Mouse (Mus musculus) heart, adult 2 months (tissue): ENCODE results near the gene Gstm4. TPM values are rescaled to one million over a fixed set of nuclear protein-coding genes. Genes with fewer than 3 reads are reported as not detected.
A peak's percentile ranks its signal among the peaks of the same experiment; 100 is the strongest.
"Not testable (repeated sequence)": the region's sequence is repeated elsewhere in the genome, so short reads cannot be mapped to it uniquely, and the experiment has no call there.

Source experiments
- DNase-seq, 2 experiments: peaks; one replicate each; pipeline ENCODE4 v3.0.0; 2021
- H3K27ac ChIP-seq: fragments of 200-600 bp; 2 replicates; pipeline ENCODE4 v1.8.1; 2022
- H3K27me3 ChIP-seq: fragments of 200-500 bp; 2 replicates; pipeline ENCODE4 v1.6.1; 2012; ENCODE audit warnings: mild to moderate bottlenecking, low read length, inconsistent platforms, mixed read lengths; ENCODE audit not compliant: control insufficient read depth, insufficient read depth
- H3K36me3 ChIP-seq: fragments of 200-500 bp; 2 replicates; pipeline ENCODE4 v1.6.1; 2012; ENCODE audit warnings: low read length, inconsistent platforms; ENCODE audit not compliant: control insufficient read depth, insufficient read depth
- H3K4me1 ChIP-seq: fragments of 200-500 bp; 2 replicates; pipeline ENCODE4 v1.6.1; 2011; ENCODE audit warnings: low read length; ENCODE audit not compliant: control insufficient read depth, insufficient read depth
- H3K4me3 ChIP-seq: fragments of 200-600 bp; 2 replicates; pipeline ENCODE4 v1.8.1; 2022
- H3K79me2 ChIP-seq: fragments of 200-500 bp; replicated peaks from 2 replicates; pipeline ENCODE4 v1.6.1; 2012; ENCODE audit warnings: mild to moderate bottlenecking, inconsistent platforms, low read length, moderate library complexity, mixed read lengths; ENCODE audit not compliant: control insufficient read depth, insufficient read depth
- H3K9ac ChIP-seq: fragments of 200-500 bp; 2 replicates; pipeline ENCODE4 v1.6.1; 2012; ENCODE audit warnings: low read depth, mild to moderate bottlenecking, control low read depth, inconsistent platforms, low read length, mixed read lengths
- CTCF ChIP-seq: fragments of 200-600 bp; IDR thresholded peaks from 2 replicates; pipeline ENCODE4 v1.8.1; 2022; ENCODE audit warnings: antibody characterized with exemption, mild to moderate bottlenecking, moderate library complexity
- EP300 ChIP-seq: fragments of 200-500 bp; IDR thresholded peaks from 2 replicates; pipeline ENCODE4 v1.6.1; 2011; ENCODE audit warnings: low read depth, low read length, control low read depth; ENCODE audit not compliant: insufficient read depth
- POLR2A ChIP-seq: fragments of 200-500 bp; IDR thresholded peaks from 2 replicates; pipeline ENCODE4 v1.6.1; 2011; ENCODE audit warnings: mild to moderate bottlenecking, low read depth, low read length, control low read depth; ENCODE audit not compliant: insufficient read depth
- WGBS: fragments of 180-500 bp; shearing (Covaris S2); methylation state at CpG from one replicate; pipeline ENCODE4 v1.1.7; 2018; 5-methylcytosine and 5-hydroxymethylcytosine counted together
- intact Hi-C: fragments of 180-260 bp; cut with DNase I; formaldehyde crosslinking; loops from one replicate; pipeline ENCODE4 v1.15.1; 2025
- polyA plus RNA-seq: library from polyadenylated mRNA; depleted of rRNA; stranded (reverse); fragments of >200 nt; gene quantifications from 2 replicates; pipeline ENCODE4 v1.2.3, GENCODE M21; 2012
- total RNA-seq, 2 experiments: library from RNA; stranded (reverse); gene quantifications; 2 replicates each; pipeline ENCODE4 v1.2.3; 2021

Gene Gstm4
- total and polyA plus RNA-seq, 3 experiments: 11.7 to 17.1 (median 11.9) TPM

DNA sequence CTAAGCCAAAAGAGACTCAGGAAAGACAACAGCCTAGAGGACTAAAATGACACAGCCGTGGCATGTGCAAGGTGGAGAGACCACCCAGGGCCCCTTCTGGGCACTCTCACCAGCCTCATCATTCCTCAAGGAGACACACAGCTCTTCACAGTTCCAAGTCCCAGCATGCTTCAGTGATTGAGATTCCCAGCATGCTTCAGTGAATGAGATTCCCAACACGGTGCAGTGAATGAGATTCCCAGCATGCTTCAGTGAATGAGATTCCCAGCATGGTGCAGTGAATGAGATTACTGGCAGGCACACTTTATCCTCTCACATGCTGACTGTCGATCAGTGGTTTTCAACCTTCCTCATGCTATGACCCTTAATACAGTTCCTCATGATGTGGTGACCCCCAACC, 33.1 kb downstream of the Gstm4 start:
- H3K27me3 ChIP-seq: no peaks in the 10 kb centered on the region
- no peaks in the 10 kb centered on the region for H3K79me2 ChIP-seq
- peaks cover 17% of the 10 kb centered on the region for H3K4me1 ChIP-seq
- 60% methylated on average over 3 of the region's 3 CpGs for WGBS
- no peak overlapping the region for H3K4me3 ChIP-seq
- DNase-seq: no peak
- no peak for TF ChIP-seq CTCF
- no peak; the same call in 1 of the 2 replicates for TF ChIP-seq POLR2A
- TF ChIP-seq EP300: no peak
- intact Hi-C loops: loop anchor here (10.0 kb wide), 1 partner anchor 247 kb away; the partner anchor contains the start of gene Csf1
- no peak overlapping the region for H3K9ac ChIP-seq
- H3K36me3 ChIP-seq: peaks cover 12% of the 10 kb centered on the region; the same call in 1 of the 2 replicates
- no peak overlapping the region for H3K27ac ChIP-seq

DNA sequence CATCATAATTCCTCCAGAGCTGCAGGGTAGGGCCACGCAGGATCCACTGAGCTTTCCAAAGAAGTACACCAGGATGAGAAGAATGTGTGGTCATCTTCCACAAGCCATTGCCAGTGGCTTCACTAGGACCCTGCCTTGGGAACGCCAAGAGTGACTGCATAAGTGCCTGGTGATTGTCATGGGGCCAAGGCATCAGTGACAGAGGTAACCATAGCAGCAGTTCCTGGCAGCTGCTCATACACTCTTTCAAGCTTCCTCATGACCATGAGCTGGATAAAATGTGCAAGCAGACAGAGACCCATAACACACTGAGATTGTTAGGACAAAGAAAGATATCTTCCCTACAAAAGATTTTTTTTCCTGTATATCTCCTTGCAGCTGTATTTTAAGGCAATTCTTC, 34.4 kb downstream of the Gstm4 start:
- DNase-seq: peak; percentile 43 to 67
- intact Hi-C loops: loop anchor here (10.0 kb wide), 1 partner anchor 245 kb away; the partner anchor contains the start of gene Csf1
- peaks cover 5% of the 10 kb centered on the region; the same call in 1 of the 2 replicates for H3K36me3 ChIP-seq
- H3K9ac ChIP-seq: no peak overlapping the region
- H3K4me1 ChIP-seq: peaks cover 17% of the 10 kb centered on the region
- 39% methylated on average over 2 of the region's 2 CpGs for WGBS
- no peaks in the 10 kb centered on the region for H3K27me3 ChIP-seq
- no peaks in the 10 kb centered on the region for H3K79me2 ChIP-seq
- no peak for TF ChIP-seq CTCF
- TF ChIP-seq EP300: 0 out of 2 replicates have a peak, but pooled peaks have one; percentile 33
- TF ChIP-seq POLR2A: no peak
- H3K4me3 ChIP-seq: no peak overlapping the region
- no peak overlapping the region; the same call in 1 of the 2 replicates for H3K27ac ChIP-seq

DNA sequence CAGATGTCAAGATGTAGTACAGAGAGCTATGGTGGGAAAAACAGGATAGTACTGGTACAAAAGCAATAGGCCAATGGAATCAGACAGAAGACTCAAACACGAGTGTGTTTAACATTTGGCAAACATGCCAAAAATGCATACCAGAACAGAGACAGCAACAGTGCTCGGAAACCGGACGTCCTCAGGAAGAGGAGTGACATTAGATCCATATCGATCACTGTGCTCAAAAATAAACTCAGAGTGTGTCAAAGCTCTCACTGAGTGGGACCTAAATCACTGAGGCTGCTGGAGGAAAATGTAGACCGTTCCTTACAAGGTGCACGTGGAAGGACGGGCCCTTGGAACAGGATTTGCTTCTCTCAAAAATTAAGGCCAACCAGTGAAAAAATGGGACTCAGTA, 42.7 kb downstream of the Gstm4 start:
- Histone ChIP-seq H3K4me3 (no peak overlapping the region), H3K4me1 (peaks cover 4% of the 10 kb centered on the region), H3K27ac (peak overlapping the region; percentile 50), H3K27me3 (no peaks in the 10 kb centered on the region), H3K9ac (no peak overlapping the region), H3K79me2 (no peaks in the 10 kb centered on the region), H3K36me3 (peaks cover 2% of the 10 kb centered on the region; the same call in 1 of the 2 replicates)
- WGBS: 37% methylated on average over 8 of the region's 8 CpGs
- intact Hi-C loops: no loop called here
- no peak for TF ChIP-seq CTCF
- TF ChIP-seq EP300: 0 out of 2 replicates have a peak, but pooled peaks have one; percentile 19
- peak; percentile 62; the same call in 1 of the 2 replicates for TF ChIP-seq POLR2A
- DNase-seq: no peak

DNA sequence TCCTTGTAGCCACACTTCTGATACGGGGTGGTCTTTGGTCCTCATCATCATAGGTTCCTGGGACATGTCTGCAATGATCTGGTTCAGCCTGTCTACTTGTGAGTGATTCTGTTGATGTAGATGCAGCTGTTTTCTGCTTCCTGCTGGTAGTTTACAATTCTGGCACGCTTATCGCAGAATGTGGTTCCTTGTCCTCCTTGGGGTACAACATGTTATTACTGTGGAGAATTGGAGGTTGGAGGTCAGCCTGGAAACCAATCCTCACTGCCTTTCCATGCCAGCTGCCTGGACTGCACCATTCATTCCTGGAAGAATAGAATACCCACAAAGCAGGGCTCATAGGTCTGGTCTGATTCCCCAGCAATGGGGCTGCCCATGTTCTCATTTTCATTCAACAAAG, 45.2 kb downstream of the Gstm4 start:
- Histone ChIP-seq H3K27ac (no peak overlapping the region), H3K79me2 (no peaks in the 10 kb centered on the region), H3K4me3 (no peak overlapping the region), H3K4me1 (peaks cover 4% of the 10 kb centered on the region), H3K9ac (no peak overlapping the region), H3K36me3 (peaks cover 2% of the 10 kb centered on the region; the same call in 1 of the 2 replicates), H3K27me3 (no peaks in the 10 kb centered on the region)
- intact Hi-C loops: no loop called here
- TF ChIP-seq CTCF (no peak), EP300 (no peak), POLR2A (no peak)
- DNase-seq: no peak
- WGBS: 74% methylated on average over 3 of the region's 3 CpGs

DNA sequence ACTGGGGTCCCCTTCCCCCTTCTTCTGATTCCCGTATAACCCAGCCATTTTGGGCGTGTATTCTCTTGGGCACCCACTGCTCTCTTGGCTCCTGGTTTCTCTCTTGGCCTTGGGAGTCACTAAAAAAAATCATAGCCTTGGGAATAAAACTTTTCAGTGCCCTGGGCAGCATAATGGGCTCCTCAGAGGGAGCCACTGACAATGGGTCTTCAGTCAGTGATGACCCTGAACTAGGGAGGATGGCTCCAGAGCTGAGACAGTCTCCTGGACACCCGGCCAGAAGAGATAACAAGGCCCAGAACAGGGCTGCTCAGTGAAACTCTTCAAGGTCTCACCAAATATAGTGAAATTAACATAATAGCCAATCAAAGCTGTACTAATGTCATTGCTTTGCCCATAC, 46.1 kb downstream of the Gstm4 start:
- H3K79me2 ChIP-seq: no peaks in the 10 kb centered on the region
- no peak for DNase-seq
- H3K27me3 ChIP-seq: no peaks in the 10 kb centered on the region
- peaks cover 4% of the 10 kb centered on the region for H3K4me1 ChIP-seq
- intact Hi-C loops: no loop called here
- no peak overlapping the region for H3K27ac ChIP-seq
- WGBS: 85% methylated on average over 3 of the region's 3 CpGs
- H3K4me3 ChIP-seq: no peak overlapping the region
- TF ChIP-seq EP300: no peak
- TF ChIP-seq POLR2A: no peak
- TF ChIP-seq CTCF: no peak
- no peak overlapping the region for H3K9ac ChIP-seq
- peaks cover 2% of the 10 kb centered on the region; the same call in 1 of the 2 replicates for H3K36me3 ChIP-seq

DNA sequence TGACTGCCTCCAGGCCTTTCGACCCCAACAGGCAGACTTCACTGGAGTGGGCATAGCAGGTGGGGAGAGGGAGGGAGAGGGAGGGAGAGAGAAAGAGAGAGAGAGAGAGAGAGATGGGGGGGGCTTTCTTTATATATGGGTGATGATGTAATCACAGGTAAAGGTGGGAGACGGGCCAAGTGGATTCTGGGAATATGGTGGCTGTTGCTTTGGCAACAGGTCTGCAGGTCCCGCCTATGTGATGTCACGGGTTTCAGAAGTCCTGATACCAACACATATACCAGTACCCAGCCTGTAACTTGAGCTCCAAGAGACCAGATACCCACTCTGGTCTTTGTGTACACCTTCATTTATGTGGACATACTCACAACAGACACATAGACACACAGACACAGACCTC, 48.1 kb downstream of the Gstm4 start:
- Histone ChIP-seq H3K27me3 (no peaks in the 10 kb centered on the region), H3K27ac (no peak overlapping the region), H3K9ac (no peak overlapping the region), H3K79me2 (no peaks in the 10 kb centered on the region), H3K36me3 (no peaks in the 10 kb centered on the region), H3K4me3 (no peak overlapping the region), H3K4me1 (peaks cover 1% of the 10 kb centered on the region; the same call in 1 of the 2 replicates)
- 85% methylated on average over 4 of the region's 4 CpGs for WGBS
- intact Hi-C loops: no loop called here
- TF ChIP-seq EP300 (no peak), POLR2A (no peak), CTCF (no peak)
- no peak for DNase-seq

DNA sequence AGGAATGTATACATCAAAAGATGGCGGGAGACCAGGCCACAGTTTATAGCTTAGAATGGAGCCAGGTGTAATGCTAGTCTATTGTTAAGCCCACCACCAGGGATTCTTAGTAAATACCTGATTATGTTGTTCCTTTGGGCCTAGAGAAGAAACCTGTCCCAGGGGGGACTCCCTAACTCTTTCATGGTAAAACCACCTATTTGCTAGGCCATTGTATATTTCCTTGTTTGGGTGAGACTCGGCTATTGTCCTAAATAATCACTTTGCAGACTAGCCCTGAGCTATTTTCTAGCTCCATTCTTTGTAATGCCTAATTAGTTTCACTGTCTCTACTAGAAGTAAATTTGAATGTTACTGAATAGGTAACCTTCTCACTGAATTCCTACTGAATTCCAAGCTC, 48.7 kb downstream of the Gstm4 start:
- 82% methylated on average over 2 of the region's 2 CpGs for WGBS
- DNase-seq, H3K9ac ChIP-seq, H3K27ac ChIP-seq, intact Hi-C loops, H3K4me3 ChIP-seq, H3K36me3 ChIP-seq, H3K27me3 ChIP-seq, H3K4me1 ChIP-seq, H3K79me2 ChIP-seq: not testable (repeated sequence)
